Mouse (Mus musculus) gastrocnemius, adult 18-20 months (tissue): ENCODE measurements at regions not wholly inside any gene's neighbourhood (a gene's known extent, or its start where the extent isn't known, plus 50 kb on each side); places are given as distances from the start of the nearest gene placed in this dataset.

Source experiments
- DNase-seq: peaks from one replicate; pipeline ENCODE4 v3.0.0; 2021; ENCODE audit warnings: low spot score

GRCm38 (mm10) chr3:144137483-144137882 is 67.5 kb downstream of the Lmo4 start:
- no peak for DNase-seq

- DNase-seq: no peak
Measured at GRCm38 (mm10) chr3:144136432-144136831, 68.6 kb downstream of the Lmo4 start.

GRCm38 (mm10) chr3:144135646-144136045 is 69.4 kb downstream of the Lmo4 start:
- DNase-seq: no peak

GRCm38 (mm10) chr3:144128042-144128441 is 77.0 kb downstream of the Lmo4 start:
- no peak for DNase-seq

GRCm38 (mm10) chr3:144124353-144124752 is 80.7 kb downstream of the Lmo4 start:
- no peak for DNase-seq

- DNase-seq: no peak
Measured at GRCm38 (mm10) chr3:144123361-144124072, 81.5 kb downstream of the Lmo4 start.

GRCm38 (mm10) chr3:144119076-144119475 is 85.9 kb downstream of the Lmo4 start:
- DNase-seq: no peak

- no peak for DNase-seq
Measured at GRCm38 (mm10) chr3:144113672-144114645, 91.1 kb downstream of the Lmo4 start.

GRCm38 (mm10) chr3:144110331-144111080 is 94.5 kb downstream of the Lmo4 start:
- no peak for DNase-seq

- DNase-seq: no peak
Measured at GRCm38 (mm10) chr3:144109769-144110168, 95.3 kb downstream of the Lmo4 start.

- DNase-seq: no peak
Measured at GRCm38 (mm10) chr3:144108310-144108709, 96.7 kb downstream of the Lmo4 start.

GRCm38 (mm10) chr3:144107664-144108063 is 97.4 kb downstream of the Lmo4 start:
- no peak for DNase-seq

- no peak for DNase-seq
Measured at GRCm38 (mm10) chr3:144104366-144104765, 100.7 kb downstream of the Lmo4 start.

- no peak for DNase-seq
Measured at GRCm38 (mm10) chr3:144099444-144099843, 105.6 kb downstream of the Lmo4 start.

GRCm38 (mm10) chr3:144098762-144099161 is 106.3 kb downstream of the Lmo4 start:
- DNase-seq: no peak

- no peak for DNase-seq
Measured at GRCm38 (mm10) chr3:144091231-144091630, 113.8 kb downstream of the Lmo4 start.

GRCm38 (mm10) chr3:144089790-144090256 is 115.2 kb downstream of the Lmo4 start:
- no peak for DNase-seq

- no peak for DNase-seq
Measured at GRCm38 (mm10) chr3:144088261-144088884, 116.6 kb downstream of the Lmo4 start.

GRCm38 (mm10) chr3:144087771-144088170 is 117.2 kb downstream of the Lmo4 start:
- no peak for DNase-seq

GRCm38 (mm10) chr3:144086176-144086575 is 118.8 kb downstream of the Lmo4 start:
- no peak for DNase-seq

GRCm38 (mm10) chr3:144079960-144080359 is 125.1 kb downstream of the Lmo4 start:
- DNase-seq: no peak
